Mouse (Mus musculus) C2C12 (cell line): ENCODE data around the gene Cftr.

Experiments
- CTCF ChIP-seq: IDR thresholded peaks from one replicate; pipeline ENCODE4 v1.5.1; 2011; ENCODE audit not compliant: control insufficient read depth, insufficient read depth, insufficient read length
- FOSL1 ChIP-seq: IDR thresholded peaks from one replicate; pipeline ENCODE4 v1.8.0; 2011; ENCODE audit warnings: mild to moderate bottlenecking, low read length; ENCODE audit not compliant: poor library complexity, insufficient read depth, severe bottlenecking
- MAX ChIP-seq: IDR thresholded peaks from one replicate; pipeline ENCODE4 v1.6.1; 2011; ENCODE audit warnings: mild to moderate bottlenecking, control low read depth
- USF1 ChIP-seq: IDR thresholded peaks from one replicate; pipeline ENCODE4 v1.6.1; 2011; ENCODE audit warnings: low read depth, mild to moderate bottlenecking, control low read depth, moderate library complexity

DNA sequence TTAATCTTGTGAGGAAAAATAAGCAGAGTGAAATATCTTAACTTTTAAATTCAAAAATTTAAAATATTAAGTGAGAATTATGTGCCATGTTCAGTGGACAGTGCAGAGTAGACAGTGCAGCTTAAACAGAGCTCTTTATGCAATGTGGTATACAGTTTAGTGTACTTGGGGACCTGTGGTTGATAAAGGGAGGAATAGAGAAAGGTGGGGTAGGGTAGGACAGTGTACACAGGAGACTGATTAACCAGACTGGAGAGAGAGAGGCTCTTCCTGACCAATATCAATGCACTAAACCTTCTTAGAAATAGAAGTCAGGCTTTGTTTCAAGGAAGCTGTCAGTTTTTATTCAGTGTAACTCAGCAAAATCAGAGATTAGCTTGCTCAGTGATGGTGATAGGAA, 12.4 kb downstream of the Cftr start:
- no peak for TF ChIP-seq CTCF
- no peak for TF ChIP-seq FOSL1
- TF ChIP-seq MAX = no peak
- TF ChIP-seq USF1 = no peak
